Mouse (Mus musculus) liver, embryonic 16.5 days (tissue): ENCODE results near the gene Foxp1. TPM values are rescaled to one million over a fixed set of nuclear protein-coding genes. Genes with fewer than 3 reads are reported as not detected.
A peak's percentile ranks its signal among the peaks of the same experiment; 100 is the strongest.

Experiments used
- ATAC-seq: fragments of 200-750 bp; cut with Nextera tagmentation; 2 replicates; pipeline ENCODE4 v1.8.0; 2017; ENCODE audit warnings: low read depth, mild to moderate bottlenecking, moderate number of reproducible peaks, moderate library complexity
- H3K27ac ChIP-seq: fragments of 300-500 bp; sonication (generic); 2 replicates; pipeline ENCODE4 v1.5.1; 2014; ENCODE audit warnings: mild to moderate bottlenecking, low read length
- H3K27me3 ChIP-seq: fragments of 300-500 bp; sonication (generic); 2 replicates; pipeline ENCODE4 v1.6.1; 2014; ENCODE audit warnings: low read depth, low read length, mixed read lengths; ENCODE audit not compliant: control insufficient read depth, insufficient read depth
- H3K36me3 ChIP-seq: fragments of 300-500 bp; sonication (generic); 2 replicates; pipeline ENCODE4 v1.6.1; 2014; ENCODE audit warnings: mild to moderate bottlenecking; ENCODE audit not compliant: control insufficient read depth, insufficient read depth
- H3K4me1 ChIP-seq: fragments of 300-500 bp; sonication (generic); 2 replicates; pipeline ENCODE4 v1.6.1; 2014; ENCODE audit warnings: low read depth, low read length, mixed read lengths; ENCODE audit not compliant: control insufficient read depth
- H3K4me2 ChIP-seq: fragments of 300-500 bp; sonication (generic); 2 replicates; pipeline ENCODE4 v1.6.1; 2014; ENCODE audit warnings: low read depth, low read length, mixed read lengths
- H3K4me3 ChIP-seq: fragments of 300-500 bp; sonication (generic); 2 replicates; pipeline ENCODE4 v1.5.1; 2014; ENCODE audit warnings: low read depth, mild to moderate bottlenecking, low read length
- H3K9ac ChIP-seq: fragments of 300-500 bp; sonication (generic); 2 replicates; pipeline ENCODE4 v1.6.1; 2014; ENCODE audit warnings: low read depth, low read length
- H3K9me3 ChIP-seq: fragments of 300-500 bp; sonication (generic); replicated peaks from 2 replicates; pipeline ENCODE4 v1.6.1; 2016; ENCODE audit warnings: low read length; ENCODE audit not compliant: control insufficient read depth
- WGBS: fragments of 180-500 bp; shearing (Covaris S2); extraction: QIAGEN DNeasy Blood & Tissue Kit; methylation state at CpG from one replicate; pipeline ENCODE4 v1.1.7; 2014; ENCODE audit not compliant: insufficient replicate concordance; 5-methylcytosine and 5-hydroxymethylcytosine counted together
- polyA plus RNA-seq: library from polyadenylated mRNA; unstranded; fragments of >200 nt; fragmentation: Nextera tagmentation; extraction: Ambion mirVana; gene quantifications from 2 replicates; pipeline ENCODE4 v1.2.1, GENCODE M21; 2015

The Foxp1 gene
- polyA plus RNA-seq, 1 experiment from 2014 or later = 13.6 TPM

- Histone ChIP-seq H3K4me1 (no peaks in the 10 kb centered on the region; the same call in 1 of the 2 replicates), H3K36me3 (no peaks in the 10 kb centered on the region), H3K4me2 (no peak overlapping the region), H3K9me3 (no peaks in the 10 kb centered on the region), H3K9ac (no peak overlapping the region), H3K27ac (no peak overlapping the region), H3K4me3 (no peak overlapping the region), H3K27me3 (no peaks in the 10 kb centered on the region)
- ATAC-seq = peak; percentile 19; the same call in 1 of the 2 replicates
- WGBS = 53% methylated on average over 6 of the region's 6 CpGs
These were observed 162.6 kb downstream of the Foxp1 start for GRCm38 (mm10) chr6:99359765-99360499.

GRCm38 (mm10) chr6:99359036-99359698 lies 163.4 kb downstream of the Foxp1 start:
- no peak overlapping the region for H3K27ac ChIP-seq
- H3K27me3 ChIP-seq = no peaks in the 10 kb centered on the region
- WGBS = 34% methylated on average over 9 of the region's 9 CpGs
- no peak overlapping the region for H3K9ac ChIP-seq
- H3K4me1 ChIP-seq = no peaks in the 10 kb centered on the region; the same call in 1 of the 2 replicates
- H3K4me2 ChIP-seq = no peak overlapping the region
- H3K4me3 ChIP-seq = no peak overlapping the region
- H3K36me3 ChIP-seq = no peaks in the 10 kb centered on the region
- 0 out of 2 replicates have a peak, but pooled peaks have one; percentile 45 for ATAC-seq
- H3K9me3 ChIP-seq = no peaks in the 10 kb centered on the region

- 59% methylated on average over 2 of the region's 2 CpGs for WGBS
- no peak for ATAC-seq
- H3K4me2 ChIP-seq = no peak overlapping the region
These were observed 164.6 kb downstream of the Foxp1 start for GRCm38 (mm10) chr6:99357931-99358330.

GRCm38 (mm10) chr6:99354338-99354737 lies 168.2 kb downstream of the Foxp1 start:
- ATAC-seq = no peak
- H3K9ac ChIP-seq = no peak overlapping the region
- H3K4me2 ChIP-seq = no peak overlapping the region
- no peaks in the 10 kb centered on the region for H3K9me3 ChIP-seq
- no peak overlapping the region for H3K4me3 ChIP-seq
- H3K27me3 ChIP-seq = no peaks in the 10 kb centered on the region
- H3K36me3 ChIP-seq = no peaks in the 10 kb centered on the region
- H3K27ac ChIP-seq = no peak overlapping the region
- WGBS = 60% methylated on average over 2 of the region's 2 CpGs
- peaks cover 4% of the 10 kb centered on the region for H3K4me1 ChIP-seq

More at GRCm38 (mm10) chr6:99357931-99358330, 164.6 kb downstream of the Foxp1 start:
- Histone ChIP-seq H3K9ac (no peak overlapping the region), H3K36me3 (no peaks in the 10 kb centered on the region), H3K27ac (no peak overlapping the region), H3K4me3 (no peak overlapping the region), H3K9me3 (no peaks in the 10 kb centered on the region), H3K27me3 (no peaks in the 10 kb centered on the region), H3K4me1 (no peaks in the 10 kb centered on the region; the same call in 1 of the 2 replicates)

- H3K36me3 ChIP-seq = no peaks in the 10 kb centered on the region
- H3K9ac ChIP-seq = no peak overlapping the region
- H3K4me1 ChIP-seq = peaks cover 4% of the 10 kb centered on the region
- H3K27me3 ChIP-seq = no peaks in the 10 kb centered on the region
- H3K4me2 ChIP-seq = no peak overlapping the region
- WGBS = 69% methylated on average over 2 of the region's 2 CpGs
- H3K9me3 ChIP-seq = no peaks in the 10 kb centered on the region
- no peak for ATAC-seq
- H3K4me3 ChIP-seq = no peak overlapping the region
- H3K27ac ChIP-seq = no peak overlapping the region
These were observed 169.1 kb downstream of the Foxp1 start for GRCm38 (mm10) chr6:99353441-99353840.

GRCm38 (mm10) chr6:99350566-99350965 lies 172.0 kb downstream of the Foxp1 start:
- Histone ChIP-seq H3K9ac (no peak overlapping the region), H3K27me3 (no peaks in the 10 kb centered on the region), H3K36me3 (no peaks in the 10 kb centered on the region), H3K4me2 (0 out of 2 replicates have a peak overlapping the region, but pooled peaks have one; percentile 3), H3K27ac (no peak overlapping the region; the same call in 1 of the 2 replicates), H3K4me3 (no peak overlapping the region), H3K4me1 (peaks cover 4% of the 10 kb centered on the region), H3K9me3 (no peaks in the 10 kb centered on the region)
- ATAC-seq = no peak
- 35% methylated on average over 3 of the region's 3 CpGs for WGBS

- 0 out of 2 replicates have a peak overlapping the region, but pooled peaks have one; percentile 3 for H3K4me2 ChIP-seq
- H3K36me3 ChIP-seq = no peaks in the 10 kb centered on the region
- H3K4me3 ChIP-seq = no peak overlapping the region
- no peak overlapping the region for H3K9ac ChIP-seq
- H3K27ac ChIP-seq = no peak overlapping the region; the same call in 1 of the 2 replicates
- WGBS = 31% methylated on average over 5 of the region's 5 CpGs
- H3K9me3 ChIP-seq = no peaks in the 10 kb centered on the region
- H3K4me1 ChIP-seq = peaks cover 4% of the 10 kb centered on the region
- H3K27me3 ChIP-seq = no peaks in the 10 kb centered on the region
- peak; percentile 75 for ATAC-seq
These were observed 172.4 kb downstream of the Foxp1 start for GRCm38 (mm10) chr6:99350156-99350555.

GRCm38 (mm10) chr6:99347836-99348235 lies 174.7 kb downstream of the Foxp1 start:
- Histone ChIP-seq H3K9ac (no peak overlapping the region), H3K27ac (no peak overlapping the region), H3K4me1 (peaks cover 6% of the 10 kb centered on the region), H3K9me3 (no peaks in the 10 kb centered on the region), H3K4me2 (no peak overlapping the region), H3K36me3 (no peaks in the 10 kb centered on the region), H3K27me3 (no peaks in the 10 kb centered on the region), H3K4me3 (no peak overlapping the region)
- WGBS = 79% methylated on average over 10 of the region's 10 CpGs
- ATAC-seq = no peak

GRCm38 (mm10) chr6:99344966-99345365 lies 177.6 kb downstream of the Foxp1 start:
- Histone ChIP-seq H3K36me3 (no peaks in the 10 kb centered on the region), H3K27ac (no peak overlapping the region), H3K27me3 (no peaks in the 10 kb centered on the region), H3K4me3 (no peak overlapping the region), H3K9me3 (no peaks in the 10 kb centered on the region), H3K4me2 (no peak overlapping the region), H3K4me1 (peaks cover 6% of the 10 kb centered on the region), H3K9ac (no peak overlapping the region)
- WGBS = 78% methylated on average over 7 of the region's 7 CpGs
- no peak for ATAC-seq
